Mouse (Mus musculus) splenic B cell, adult 2 months (primary cell): ENCODE data around the gene Ube2g1.

Experiments used
- DNase-seq: peaks from one replicate; pipeline ENCODE4 v3.0.0-alpha.2; 2011; ENCODE audit warnings: low read depth, low spot score
- H3K27me3 ChIP-seq: 2 replicates; pipeline ENCODE4 v1.6.1; 2012; ENCODE audit warnings: mild to moderate bottlenecking, low read length, moderate library complexity, mixed read lengths; ENCODE audit not compliant: control insufficient read depth, poor library complexity, insufficient read depth, severe bottlenecking
- H3K36me3 ChIP-seq: 2 replicates; pipeline ENCODE4 v1.6.1; 2012; ENCODE audit warnings: mild to moderate bottlenecking, low read length, moderate library complexity, mixed read lengths; ENCODE audit not compliant: control insufficient read depth, poor library complexity, insufficient read depth, severe bottlenecking

The Ube2g1 gene

GRCm38 (mm10) chr11:72645386-72645785, 38.3 kb downstream of the Ube2g1 start:
- DNase-seq: no peak
- no peaks in the 10 kb centered on the region for H3K27me3 ChIP-seq
- H3K36me3 ChIP-seq: no peaks in the 10 kb centered on the region

- no peak for DNase-seq
- Histone ChIP-seq H3K27me3 (no peaks in the 10 kb centered on the region), H3K36me3 (no peaks in the 10 kb centered on the region)
Measured at GRCm38 (mm10) chr11:72650347-72650746, 43.3 kb downstream of the Ube2g1 start.

- peak; percentile 54 for DNase-seq
- no peaks in the 10 kb centered on the region for H3K27me3 ChIP-seq
- no peaks in the 10 kb centered on the region for H3K36me3 ChIP-seq
Measured at GRCm38 (mm10) chr11:72659918-72660317, 52.8 kb downstream of the Ube2g1 start.

- peak; percentile 8 for DNase-seq
- H3K36me3 ChIP-seq: no peaks in the 10 kb centered on the region
- H3K27me3 ChIP-seq: no peaks in the 10 kb centered on the region
Measured at GRCm38 (mm10) chr11:72660359-72660758, 53.3 kb downstream of the Ube2g1 start.

- H3K36me3 ChIP-seq: no peaks in the 10 kb centered on the region; the same call in 1 of the 2 replicates
- no peak for DNase-seq
- H3K27me3 ChIP-seq: no peaks in the 10 kb centered on the region
Measured at GRCm38 (mm10) chr11:72664641-72665040, 57.6 kb downstream of the Ube2g1 start.

GRCm38 (mm10) chr11:72670634-72671033, 63.6 kb downstream of the Ube2g1 start:
- DNase-seq: no peak
- H3K27me3 ChIP-seq: no peaks in the 10 kb centered on the region
- no peaks in the 10 kb centered on the region; the same call in 1 of the 2 replicates for H3K36me3 ChIP-seq

- H3K36me3 ChIP-seq: no peaks in the 10 kb centered on the region
- no peaks in the 10 kb centered on the region for H3K27me3 ChIP-seq
- DNase-seq: no peak
Measured at GRCm38 (mm10) chr11:72671294-72671988, 64.4 kb downstream of the Ube2g1 start.

- no peaks in the 10 kb centered on the region for H3K36me3 ChIP-seq
- no peaks in the 10 kb centered on the region for H3K27me3 ChIP-seq
- DNase-seq: no peak
Measured at GRCm38 (mm10) chr11:72672438-72672837, 65.4 kb downstream of the Ube2g1 start.

GRCm38 (mm10) chr11:72675280-72675679, 68.2 kb downstream of the Ube2g1 start:
- H3K27me3 ChIP-seq: no peaks in the 10 kb centered on the region
- H3K36me3 ChIP-seq: no peaks in the 10 kb centered on the region
- DNase-seq: no peak

- H3K36me3 ChIP-seq: peaks cover 2% of the 10 kb centered on the region; the same call in 1 of the 2 replicates
- no peaks in the 10 kb centered on the region for H3K27me3 ChIP-seq
- DNase-seq: no peak
Measured at GRCm38 (mm10) chr11:72680726-72681125, 73.6 kb downstream of the Ube2g1 start.

- H3K36me3 ChIP-seq: peaks cover 2% of the 10 kb centered on the region; the same call in 1 of the 2 replicates
- H3K27me3 ChIP-seq: no peaks in the 10 kb centered on the region
- DNase-seq: no peak
Measured at GRCm38 (mm10) chr11:72683402-72683801, 76.3 kb downstream of the Ube2g1 start.

- Histone ChIP-seq H3K27me3 (no peaks in the 10 kb centered on the region), H3K36me3 (no peaks in the 10 kb centered on the region)
- DNase-seq: no peak
Measured at GRCm38 (mm10) chr11:72686697-72687096, 79.6 kb downstream of the Ube2g1 start.

- DNase-seq: no peak
- Histone ChIP-seq H3K36me3 (no peaks in the 10 kb centered on the region), H3K27me3 (no peaks in the 10 kb centered on the region)
Measured at GRCm38 (mm10) chr11:72688242-72688641, 81.2 kb downstream of the Ube2g1 start.

- 0 out of 2 replicates have a peak, but pooled peaks cover 1% of the 10 kb centered on the region for H3K36me3 ChIP-seq
- no peaks in the 10 kb centered on the region for H3K27me3 ChIP-seq
- DNase-seq: no peak
Measured at GRCm38 (mm10) chr11:72689115-72689514, 82.0 kb downstream of the Ube2g1 start.

- 0 out of 2 replicates have a peak, but pooled peaks cover 1% of the 10 kb centered on the region for H3K36me3 ChIP-seq
- peak; percentile 98 for DNase-seq
- H3K27me3 ChIP-seq: no peaks in the 10 kb centered on the region
Measured at GRCm38 (mm10) chr11:72689551-72690510, 82.7 kb downstream of the Ube2g1 start, which contains the start of gene Ankfy1. Ankfy1 (plus strand) TSS chr11:72690006.
